Mouse (Mus musculus): ENCODE measurements around the gene Ipmk.

Ipmk gene

GRCm38 (mm10) chr10:71347509-71347949 lies at the start of gene Ipmk:
Gene Ipmk, plus strand, starts transcription at chr10:71347763.
- DNase-seq = peak; percentile 98

- no peak for DNase-seq
These were observed 47.4 kb upstream of the Ipmk start for GRCm38 (mm10) chr10:71300161-71300560.

DNA sequence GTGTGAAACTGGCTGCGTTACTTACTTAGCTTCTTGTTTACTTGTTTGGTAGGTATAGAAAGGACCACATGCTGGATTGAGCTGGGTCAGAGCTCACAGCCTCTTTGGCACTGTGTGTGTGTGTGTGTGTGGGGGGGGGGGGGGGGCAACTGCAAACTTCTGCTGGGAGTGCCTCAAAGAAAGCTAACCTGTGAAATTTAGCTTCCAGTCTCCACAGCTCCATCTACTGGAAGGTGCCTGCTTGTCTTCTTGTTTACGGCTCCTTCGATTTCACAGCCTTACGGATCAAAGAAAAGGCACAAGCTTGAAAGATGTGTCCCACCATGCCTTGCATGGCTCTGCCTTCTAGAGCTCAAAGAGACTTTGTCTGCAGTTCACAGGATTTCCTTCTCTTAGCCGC lies 45.1 kb upstream of the Ipmk start:
- DNase-seq = no peak

DNA sequence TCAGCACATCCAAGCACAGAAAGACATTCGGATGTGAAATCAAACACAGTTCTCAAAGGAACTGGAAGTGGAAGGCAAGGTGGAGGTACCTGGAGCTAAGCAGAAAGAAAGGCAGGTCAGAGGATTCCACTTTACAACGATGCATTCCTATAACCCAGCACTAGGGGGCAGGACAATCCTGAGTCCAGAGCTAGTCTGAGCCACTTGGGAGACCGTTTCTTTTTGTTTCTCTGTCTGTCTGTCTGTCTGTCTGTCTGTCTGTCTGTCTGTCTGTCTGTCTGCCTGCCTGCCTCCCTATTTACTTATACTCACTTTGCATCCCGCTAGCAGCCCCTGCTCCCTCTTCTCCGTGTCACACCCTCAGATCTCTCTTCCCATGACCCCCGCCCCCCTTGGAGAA lies 41.4 kb upstream of the Ipmk start:
- DNase-seq = peak in 1 of 2 experiments; percentile 54

DNA sequence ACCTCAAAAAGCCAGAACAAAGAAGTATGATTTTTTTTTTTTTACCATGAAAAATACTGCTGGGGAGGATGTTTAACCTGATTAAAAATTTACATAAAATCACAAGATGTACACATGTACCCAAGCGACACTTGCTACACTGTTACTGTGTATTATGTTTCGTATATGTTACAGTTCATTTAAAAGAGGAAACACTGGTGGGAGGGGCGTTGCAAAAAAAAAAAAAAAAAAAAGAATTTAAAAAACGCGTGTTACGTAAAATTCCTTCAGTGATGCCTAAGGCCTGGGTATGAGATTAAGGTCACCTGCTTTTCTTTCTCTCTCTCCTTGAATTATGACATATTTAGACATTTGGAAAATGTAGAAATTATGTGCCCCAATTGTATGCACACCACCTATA lies 40.8 kb upstream of the Ipmk start:
- no peak for DNase-seq

DNA sequence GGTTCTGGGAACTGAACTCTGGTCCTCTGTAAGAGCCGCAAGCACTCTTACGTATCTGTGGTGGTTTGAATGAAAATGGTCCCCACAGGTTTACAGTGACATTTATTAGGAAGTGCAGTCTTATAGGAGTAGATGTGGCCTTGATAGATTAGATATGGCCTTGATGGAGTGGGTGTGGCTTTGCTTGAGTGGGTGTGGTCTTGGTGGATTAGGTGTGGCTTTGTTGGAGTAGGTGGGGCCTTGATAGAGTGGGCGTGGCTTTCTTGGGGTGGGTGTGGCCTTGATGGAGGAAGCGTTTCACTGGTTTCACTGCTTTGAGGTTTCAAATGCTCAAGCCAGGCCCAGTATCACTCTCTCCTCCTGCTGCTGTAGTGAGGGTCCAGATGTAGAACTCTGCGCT lies 39.4 kb upstream of the Ipmk start:
- DNase-seq = no peak

GRCm38 (mm10) chr10:71310288-71310687 lies 37.3 kb upstream of the Ipmk start:
- DNase-seq = no peak

GRCm38 (mm10) chr10:71314596-71314995 lies 33.0 kb upstream of the Ipmk start:
- DNase-seq = no peak

DNA sequence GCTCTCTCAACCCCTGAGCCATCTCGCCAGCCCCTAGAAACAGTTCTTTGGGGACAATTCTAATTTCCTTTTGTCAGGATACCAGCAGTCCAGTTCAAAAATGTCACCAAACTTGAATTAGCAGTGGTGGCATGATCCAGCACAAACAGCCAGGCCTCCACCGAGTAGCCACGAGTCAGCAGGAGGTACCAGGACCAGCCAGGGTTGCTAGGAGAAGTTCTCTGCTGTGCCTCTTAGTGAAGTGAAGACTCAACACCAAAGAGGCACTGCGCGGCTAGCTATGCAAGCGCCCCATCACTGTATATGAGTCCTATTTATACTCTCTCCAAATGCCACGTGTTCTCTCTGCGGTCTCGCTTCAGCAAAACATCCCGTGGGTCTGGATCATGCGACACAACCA lies 31.5 kb upstream of the Ipmk start:
- DNase-seq = no peak

GRCm38 (mm10) chr10:71316497-71316896 lies 31.1 kb upstream of the Ipmk start:
- no peak for DNase-seq

DNA sequence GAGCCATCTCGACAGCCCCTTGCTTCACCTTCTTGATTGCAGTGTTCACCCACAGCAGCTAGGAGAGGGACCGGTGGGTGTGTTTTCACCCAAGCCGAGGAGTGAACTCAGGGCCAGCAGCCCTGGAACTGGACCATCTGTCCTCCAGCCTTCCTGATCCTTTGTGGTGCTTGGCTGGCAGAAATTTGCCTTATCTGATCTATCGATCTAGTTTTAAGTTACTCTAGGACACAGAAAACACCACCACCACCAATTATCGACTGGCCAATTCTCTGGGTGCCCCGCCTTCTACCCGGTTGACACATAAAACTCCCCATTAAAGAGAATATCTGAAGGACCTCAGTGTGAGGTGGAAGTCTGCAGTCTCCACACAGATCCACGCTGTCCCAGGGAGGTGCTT lies 23.9 kb upstream of the Ipmk start:
- no peak for DNase-seq

DNA sequence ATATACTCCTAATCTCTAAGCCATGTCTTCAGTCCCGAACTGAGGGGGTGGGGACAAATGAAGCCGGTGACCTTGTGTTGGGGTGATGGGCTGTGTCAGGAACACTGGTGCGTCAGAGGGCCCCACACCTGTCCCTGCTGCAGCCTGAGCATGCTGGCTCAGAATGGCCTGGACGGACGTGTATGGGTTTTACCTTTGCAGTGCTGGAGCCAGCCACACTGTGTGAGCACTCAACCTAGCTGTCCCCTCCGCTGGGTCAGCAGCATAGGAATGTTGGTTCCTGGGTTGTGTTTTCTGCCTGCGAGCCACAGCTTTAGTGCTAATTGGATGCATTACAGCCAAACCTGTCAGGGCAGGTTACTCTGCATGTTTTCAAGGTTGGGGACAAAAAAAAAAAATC lies 21.4 kb upstream of the Ipmk start:
- DNase-seq = no peak

DNA sequence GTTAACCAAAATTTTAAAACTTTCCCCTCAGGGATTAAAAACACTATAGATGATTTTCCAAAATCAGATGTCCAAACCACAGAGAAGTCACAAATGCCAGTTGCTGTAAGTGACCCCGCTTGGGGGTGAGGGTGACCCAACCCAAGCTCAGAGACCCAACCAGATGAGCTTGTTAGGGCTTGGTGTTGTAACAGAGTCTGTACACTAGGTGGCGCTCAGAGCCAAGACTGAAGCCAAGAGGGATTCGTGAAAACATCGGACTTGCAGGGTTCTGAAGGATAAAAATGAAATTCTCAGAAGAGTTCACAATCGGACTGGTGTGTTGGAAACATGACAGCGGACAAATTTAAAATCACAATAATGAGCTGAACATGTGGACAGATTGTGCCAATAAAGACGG lies 20.8 kb upstream of the Ipmk start:
- peak; percentile 37 to 69 for DNase-seq

DNA sequence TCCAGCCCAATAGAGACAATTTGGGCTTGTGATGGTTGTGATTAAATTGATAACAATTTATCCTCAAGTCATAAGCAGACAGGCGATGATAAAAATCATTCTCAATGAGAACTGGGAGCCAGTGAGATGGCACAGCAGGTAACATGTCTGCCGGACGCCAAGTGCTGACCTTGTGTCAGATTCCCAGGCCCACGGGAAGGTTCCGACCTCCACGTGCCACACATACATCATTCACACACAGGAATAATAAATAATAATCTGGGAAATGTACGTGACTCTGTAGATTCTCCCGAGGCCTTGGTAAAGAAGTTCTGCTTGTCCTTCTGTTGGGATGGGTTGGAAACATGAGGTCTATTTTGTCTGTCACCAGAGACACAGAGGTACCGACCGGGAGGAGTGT lies 20.2 kb upstream of the Ipmk start:
- no peak for DNase-seq

DNA sequence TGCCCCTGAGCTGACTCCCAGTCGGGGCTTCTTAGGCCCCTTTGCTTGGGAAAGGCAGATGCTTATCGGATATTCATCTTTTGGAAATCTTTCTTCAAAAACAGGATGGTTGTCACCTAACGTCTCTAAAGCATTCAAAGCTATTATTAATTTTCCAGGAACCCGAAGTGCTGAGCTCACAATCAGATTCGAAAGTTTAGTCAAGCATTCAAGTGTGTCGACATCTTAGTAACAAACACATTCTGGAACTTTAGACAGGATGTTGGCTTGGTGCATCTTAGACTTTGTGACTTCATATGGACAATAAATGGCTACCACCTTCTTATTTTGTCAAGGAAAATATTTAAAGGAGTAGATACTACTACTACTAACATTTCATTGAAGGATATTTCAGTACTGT lies 19.2 kb upstream of the Ipmk start:
- no peak for DNase-seq

GRCm38 (mm10) chr10:71328870-71329269 lies 18.7 kb upstream of the Ipmk start:
- DNase-seq = no peak

DNA sequence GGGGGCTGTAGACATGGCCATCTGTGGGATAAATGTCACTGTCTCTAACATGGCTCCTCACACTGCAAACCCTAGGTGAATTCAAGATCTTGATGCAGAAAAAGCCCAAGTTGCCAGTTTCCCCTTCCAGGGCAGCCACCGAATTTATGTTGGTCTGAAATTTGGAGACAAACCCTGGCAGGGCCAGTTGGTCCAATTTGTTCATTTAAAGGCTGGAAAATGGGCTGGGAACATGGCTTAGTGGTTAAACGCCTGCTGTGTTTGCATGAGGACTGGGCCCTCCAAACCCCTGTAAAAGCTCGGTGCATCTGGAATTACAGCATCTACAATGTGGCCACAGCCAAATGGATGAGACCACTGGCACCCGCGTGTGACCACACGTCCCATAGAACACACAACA lies 18.3 kb upstream of the Ipmk start:
- DNase-seq = no peak

DNA sequence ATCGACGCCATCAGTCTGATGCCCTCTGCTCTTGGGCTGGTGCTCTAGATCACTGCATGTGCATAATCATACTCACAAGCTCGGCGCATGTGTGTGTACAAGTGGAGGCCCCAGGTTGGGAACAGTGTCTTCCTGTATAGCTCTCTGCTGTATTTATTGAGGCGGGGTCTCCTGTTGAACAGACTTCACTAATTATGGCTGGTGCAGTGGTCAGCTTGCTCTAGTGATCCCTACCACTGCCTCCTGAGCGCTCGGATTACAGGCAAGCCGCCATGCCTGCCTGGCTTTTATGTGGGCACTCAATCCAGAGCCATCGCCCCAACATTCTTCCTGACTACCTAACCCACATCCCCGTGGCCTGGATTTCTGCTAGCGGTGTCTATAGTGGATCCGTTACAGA lies 17.5 kb upstream of the Ipmk start:
- DNase-seq = no peak

GRCm38 (mm10) chr10:71331908-71332307 lies 15.7 kb upstream of the Ipmk start:
- no peak for DNase-seq

DNA sequence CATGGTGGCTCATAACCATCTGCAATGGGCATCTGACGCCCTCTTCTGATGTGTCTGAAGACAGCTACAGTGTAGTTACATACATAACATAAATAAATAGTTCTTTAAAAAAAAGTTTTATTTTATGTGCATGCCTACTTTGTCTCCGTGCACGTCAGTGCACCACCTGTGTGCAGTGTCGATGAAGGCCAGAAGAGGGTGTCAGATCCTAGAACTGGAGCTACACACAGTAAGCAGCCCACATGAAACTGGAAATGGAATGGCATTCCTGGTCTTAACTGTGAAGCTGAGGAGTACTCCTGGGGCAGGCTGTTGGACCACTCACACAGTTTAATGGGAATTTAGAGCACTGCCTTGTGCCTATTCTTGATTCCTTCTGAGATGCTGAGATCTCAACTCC lies 15.2 kb upstream of the Ipmk start:
- no peak for DNase-seq

DNA sequence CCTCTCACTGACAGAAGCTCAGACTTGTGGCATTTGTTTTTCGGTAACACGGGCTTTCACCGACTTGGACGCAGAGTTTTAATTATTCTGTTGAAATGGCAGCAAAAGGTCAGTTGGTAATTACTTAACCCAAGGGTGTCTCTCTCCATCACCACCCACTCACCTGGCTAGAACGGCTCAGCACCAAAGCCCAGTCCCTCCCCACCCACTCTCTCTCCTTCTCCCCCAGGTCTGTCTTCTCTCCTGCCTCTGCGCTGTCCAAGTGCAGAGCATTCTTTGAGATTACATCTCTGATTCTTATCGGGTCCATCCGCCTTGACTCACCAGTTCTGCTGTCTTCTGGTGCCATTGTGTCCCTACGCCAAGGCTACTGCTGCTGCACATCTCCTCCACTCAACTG lies 14.7 kb upstream of the Ipmk start:
- no peak for DNase-seq

DNA sequence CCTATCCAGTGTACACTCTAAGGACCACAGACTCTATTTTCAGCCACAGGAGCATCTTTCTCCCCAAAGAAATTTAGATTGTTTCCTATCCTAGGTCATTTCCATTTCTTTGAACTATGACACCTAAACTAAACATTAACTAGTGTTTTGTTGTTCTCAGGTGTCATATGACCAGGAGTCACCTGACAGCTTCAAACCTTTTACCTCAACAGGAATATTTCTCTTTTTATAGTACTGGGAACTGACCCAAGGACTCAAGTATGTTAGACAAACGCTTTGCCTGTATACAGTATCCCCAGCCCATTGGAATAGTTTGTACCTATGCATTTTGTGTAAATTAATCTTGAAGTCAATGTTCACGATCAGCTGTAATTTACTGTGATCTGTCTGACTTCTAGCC lies 9.8 kb upstream of the Ipmk start:
- no peak for DNase-seq

- DNase-seq = no peak
These were observed 9.2 kb upstream of the Ipmk start for GRCm38 (mm10) chr10:71338156-71338905.

GRCm38 (mm10) chr10:71339463-71339862 lies 8.1 kb upstream of the Ipmk start:
- no peak for DNase-seq

DNA sequence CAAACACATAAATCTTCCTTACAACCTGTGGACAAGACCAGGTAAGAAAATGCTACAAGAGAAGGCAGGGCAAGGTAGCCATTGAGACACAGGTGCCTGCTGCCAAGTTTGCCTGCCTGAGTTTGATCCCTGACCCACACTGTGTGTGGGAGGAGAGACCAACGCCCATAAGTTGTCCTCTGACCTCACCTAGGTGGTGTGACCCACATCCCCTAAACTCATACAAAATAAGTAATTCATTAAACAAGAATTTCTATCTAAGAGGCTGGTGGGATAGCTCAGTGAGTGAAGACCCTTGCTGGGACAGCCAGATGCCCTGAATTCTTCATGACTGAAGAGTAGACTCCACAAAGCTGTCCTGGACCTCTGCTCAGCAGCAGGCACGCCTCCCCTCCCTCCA lies 7.4 kb upstream of the Ipmk start:
- DNase-seq = no peak
